Mouse (Mus musculus) G1E (cell line): ENCODE data around the gene Ddx39b.

Experiments
- CTCF ChIP-seq: IDR thresholded peaks from 2 replicates; pipeline ENCODE4 v1.5.1; 2012; ENCODE audit warnings: low read depth, low read length, inconsistent platforms, mixed read lengths
- GATA1 ChIP-seq: IDR thresholded peaks from 2 replicates; pipeline ENCODE4 v1.6.1; 2012; ENCODE audit warnings: borderline replicate concordance, low read length, inconsistent platforms, mixed read lengths
- GATA2 ChIP-seq: IDR thresholded peaks from 2 replicates; pipeline ENCODE4 v1.6.1; 2012; ENCODE audit warnings: low read depth, low read length, inconsistent platforms, borderline replicate concordance
- POLR2AphosphoS5 ChIP-seq: IDR thresholded peaks from 2 replicates; pipeline ENCODE4 v1.6.1; 2012; ENCODE audit warnings: low read depth, low read length, inconsistent platforms; ENCODE audit not compliant: insufficient replicate concordance
- TAL1 ChIP-seq: conservative IDR thresholded peaks from 2 replicates; pipeline ENCODE4 v1.6.1; 2012; ENCODE audit warnings: low read depth, low read length, inconsistent platforms, mixed read lengths

DNA sequence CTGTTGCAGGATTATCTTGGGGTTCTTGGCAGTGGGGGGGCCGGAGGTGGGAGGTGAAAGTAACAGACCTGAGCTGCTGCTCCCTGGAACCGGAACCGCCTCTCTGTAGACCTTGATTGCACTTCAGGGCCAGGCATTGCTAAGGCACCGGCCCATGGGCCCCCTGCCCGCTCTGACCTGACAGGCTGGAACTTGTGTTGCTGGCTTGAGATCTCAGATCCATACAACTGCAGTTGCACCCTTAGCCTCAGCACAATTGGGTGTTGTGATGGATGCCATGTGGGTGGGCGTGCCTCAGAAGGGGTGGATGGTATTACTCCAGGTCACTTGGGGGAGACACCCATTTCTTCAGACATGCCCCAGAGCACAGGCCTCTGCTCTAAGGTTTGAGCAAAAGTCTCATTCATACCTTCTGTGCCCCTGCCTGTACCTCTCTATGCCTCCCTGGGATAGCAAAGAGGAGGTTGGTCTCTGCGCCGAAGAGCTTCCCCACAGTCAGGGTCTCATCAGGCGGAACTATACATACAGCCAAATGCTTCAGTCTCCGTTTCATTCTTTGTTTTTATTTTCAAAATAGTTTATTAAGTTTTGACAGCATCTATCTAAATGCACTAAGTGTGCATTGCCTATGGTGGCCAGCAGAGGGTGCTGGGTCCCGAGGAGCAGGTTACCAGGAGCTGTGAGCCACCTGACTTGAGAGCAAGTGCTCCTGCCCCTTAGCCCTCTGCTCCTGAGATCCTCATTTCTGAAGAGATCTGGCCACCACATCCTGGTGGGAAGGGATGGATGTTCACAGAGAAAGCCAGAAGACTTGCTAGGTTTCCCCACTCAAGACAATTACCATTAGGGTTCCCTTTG is 12.9 kb downstream of the Ddx39b start:
- TF ChIP-seq GATA1 (no peak), CTCF (peak; percentile 89), GATA2 (no peak), TAL1 (no peak), POLR2AphosphoS5 (peak; percentile 82; the same call in 1 of the 2 replicates)
